In the genomic region with DNA sequence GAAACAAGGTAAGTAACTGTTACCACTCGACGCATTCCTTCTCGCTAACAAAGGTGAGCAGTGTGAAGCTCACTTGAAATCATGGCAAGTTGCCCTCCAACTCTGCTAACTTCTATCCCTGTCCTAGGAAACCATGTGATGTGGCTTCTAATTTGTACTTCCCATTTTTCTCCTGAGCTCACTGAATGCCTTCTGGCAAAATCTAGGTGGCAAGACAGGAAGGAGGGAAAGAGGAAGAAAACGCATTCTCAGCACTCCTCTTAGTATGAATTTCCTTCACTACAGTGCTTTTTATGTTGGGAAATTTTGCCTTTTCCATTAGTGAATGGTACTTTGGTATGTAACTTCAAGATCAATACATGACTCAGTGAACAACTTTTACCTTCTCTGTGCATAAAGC, we compare ENCODE assay signal across 25 mouse cellular contexts.
"Had no signal": no experiment of that assay in that cellular context is flagged by ENCODE, and none has a peak within 500 bp of the region (broad histone marks: within the 10 kb centered on the region; RNA-seq: fewer than 3 reads in every experiment).

No protein-coding gene starts in this region.

- H3K4me3 ChIP-seq: heart, embryonic 10.5 days; heart, embryonic 12.5 days; hindbrain, embryonic 10.5 days; hindbrain, embryonic 12.5 days; intestine, embryonic 15.5 days; layer of hippocampus, adult 2 months; left cerebral cortex, adult 2 months; limb, embryonic 10.5 days; limb, embryonic 12.5 days; liver, embryonic 13.5 days had no signal

- H3K27ac ChIP-seq: heart, embryonic 10.5 days; hindbrain, embryonic 10.5 days; hindbrain, embryonic 12.5 days; hindbrain, embryonic 14.5 days; intestine, embryonic 15.5 days; layer of hippocampus, adult 2 months; left cerebral cortex, adult 2 months; limb, embryonic 10.5 days; limb, embryonic 12.5 days; liver, embryonic 13.5 days had no signal

- ATAC-seq: hindbrain, embryonic 16.5 days; inflammation-experienced regulatory T-cells, adult 6 months; intestine, embryonic 15.5 days; intestine, postnatal 0 days had no signal

- DNase-seq: gastrocnemius, postnatal 14 days; gastrocnemius, postnatal 36 days; heart, adult 18-20 months; heart, postnatal 10 days; heart, postnatal 4 days; kidney, adult 18-20 months; kidney, adult 8-10 months; kidney, postnatal 10 days; kidney, postnatal 25 days; kidney, postnatal 4 days; liver; liver, embryonic 13.5 days had no signal

- H3K4me1 ChIP-seq: heart, embryonic 10.5 days; heart, embryonic 12.5 days; intestine, embryonic 15.5 days; liver, embryonic 13.5 days had no signal
